Mouse (Mus musculus) ES-CJ7 (cell line): ENCODE data around the gene Ankrd17.

Experiments
- DNase-seq: peaks from one replicate; pipeline ENCODE4 v3.0.0; 2011; ENCODE audit warnings: low read depth, low spot score

Gene Ankrd17

GRCm38 (mm10) chr5:90366121-90367066 is at the start of gene Ankrd17:
Gene Ankrd17 (minus strand): TSS chr5:90366577.
- peak; percentile 90 for DNase-seq

GRCm38 (mm10) chr5:90414925-90415295 is 48.5 kb upstream of the Ankrd17 start:
- DNase-seq, result no peak

- no peak for DNase-seq
Measured at GRCm38 (mm10) chr5:90414142-90414924, 48.0 kb upstream of the Ankrd17 start.

GRCm38 (mm10) chr5:90405210-90405609 is 38.8 kb upstream of the Ankrd17 start:
- DNase-seq, result no peak

GRCm38 (mm10) chr5:90396817-90397216 is 30.4 kb upstream of the Ankrd17 start:
- peak; percentile 26 for DNase-seq

- DNase-seq, result no peak
Measured at GRCm38 (mm10) chr5:90394322-90394721, 27.9 kb upstream of the Ankrd17 start.

DNA sequence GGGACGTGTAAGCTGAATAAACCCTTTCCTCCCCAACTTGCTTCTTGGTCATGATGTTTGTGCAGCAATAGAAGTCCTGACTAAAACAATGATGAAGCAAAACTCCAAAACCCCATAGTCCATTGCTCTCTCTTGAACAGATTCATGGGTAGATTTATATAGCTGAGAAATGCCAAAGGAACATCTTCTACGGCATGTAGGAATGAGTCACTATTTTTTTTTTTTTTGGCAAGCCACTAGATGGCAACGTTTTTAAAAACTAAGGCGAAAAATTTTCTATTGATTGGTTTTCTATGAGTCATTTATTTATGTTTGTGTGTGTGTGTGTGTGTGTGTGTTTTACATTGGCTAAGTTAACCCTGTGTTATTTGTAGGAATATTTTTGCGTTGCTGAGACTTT is 27.4 kb upstream of the Ankrd17 start:
- DNase-seq, result no peak

GRCm38 (mm10) chr5:90383080-90383479 is 16.7 kb upstream of the Ankrd17 start:
- DNase-seq, result peak; percentile 85

DNA sequence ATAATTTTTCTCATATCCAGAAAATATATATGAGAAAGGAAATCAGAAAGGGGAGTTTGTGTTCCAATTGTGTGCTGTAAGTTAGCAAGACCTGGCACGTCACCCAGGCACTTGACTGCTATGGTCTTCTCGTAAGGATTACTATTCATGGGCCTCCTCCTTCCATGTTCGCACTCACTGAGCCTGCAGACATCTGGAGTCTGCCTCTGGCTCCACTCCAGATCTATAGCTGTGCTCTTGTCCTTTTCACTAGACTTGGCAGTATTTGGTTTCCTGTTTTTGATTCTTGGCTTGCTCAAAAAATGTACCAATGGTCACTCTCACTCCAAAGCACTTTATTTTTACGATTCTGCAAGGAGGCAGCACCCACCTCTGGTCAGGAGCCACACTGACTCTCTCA is 15.1 kb upstream of the Ankrd17 start:
- DNase-seq, result no peak

DNA sequence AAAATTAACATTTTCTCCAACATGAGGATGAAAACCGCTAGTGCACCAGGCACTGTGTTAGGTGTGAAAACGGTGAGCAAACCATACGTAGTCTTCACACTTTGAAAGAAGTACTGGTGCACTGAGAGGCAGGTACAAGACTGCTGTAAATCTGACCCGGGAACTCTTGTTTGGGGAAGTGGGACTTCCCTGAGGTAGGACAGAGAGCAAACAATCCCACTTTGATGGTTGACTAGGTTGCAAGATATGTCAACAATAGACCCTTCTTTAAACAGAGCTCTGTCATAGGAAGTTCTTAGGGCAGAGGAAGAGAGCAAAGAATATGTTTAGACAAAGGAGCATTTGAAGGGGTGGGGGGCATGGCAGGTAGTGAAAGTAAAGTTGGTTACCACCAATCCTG is 7.3 kb upstream of the Ankrd17 start:
- no peak for DNase-seq

DNA sequence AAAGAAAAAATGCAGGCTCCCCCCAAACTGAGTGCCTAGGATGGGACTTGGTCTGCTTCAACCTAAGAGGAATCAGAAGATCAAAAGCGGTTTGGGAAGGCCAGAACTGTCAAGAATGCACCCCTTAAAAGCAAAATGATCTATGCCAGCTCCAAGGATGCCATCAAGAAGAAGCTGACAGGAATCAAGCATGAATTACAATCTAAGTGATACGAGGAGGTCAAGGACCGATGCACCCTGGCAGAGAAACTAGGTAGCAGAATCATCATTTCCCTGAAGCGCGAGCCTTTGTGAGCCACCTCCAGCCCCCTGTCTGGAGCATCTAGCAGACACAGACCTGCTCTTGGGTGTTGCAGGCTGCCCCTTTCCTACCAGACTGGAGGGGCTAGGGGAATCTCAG is 4.0 kb upstream of the Ankrd17 start:
- DNase-seq, result no peak

GRCm38 (mm10) chr5:90367067-90367303 is 608 bp upstream of the Ankrd17 start, which contains the start of gene Gm9958:
Gene Gm9958 (plus strand): TSS chr5:90367204.
- peak; percentile 31 for DNase-seq

DNA sequence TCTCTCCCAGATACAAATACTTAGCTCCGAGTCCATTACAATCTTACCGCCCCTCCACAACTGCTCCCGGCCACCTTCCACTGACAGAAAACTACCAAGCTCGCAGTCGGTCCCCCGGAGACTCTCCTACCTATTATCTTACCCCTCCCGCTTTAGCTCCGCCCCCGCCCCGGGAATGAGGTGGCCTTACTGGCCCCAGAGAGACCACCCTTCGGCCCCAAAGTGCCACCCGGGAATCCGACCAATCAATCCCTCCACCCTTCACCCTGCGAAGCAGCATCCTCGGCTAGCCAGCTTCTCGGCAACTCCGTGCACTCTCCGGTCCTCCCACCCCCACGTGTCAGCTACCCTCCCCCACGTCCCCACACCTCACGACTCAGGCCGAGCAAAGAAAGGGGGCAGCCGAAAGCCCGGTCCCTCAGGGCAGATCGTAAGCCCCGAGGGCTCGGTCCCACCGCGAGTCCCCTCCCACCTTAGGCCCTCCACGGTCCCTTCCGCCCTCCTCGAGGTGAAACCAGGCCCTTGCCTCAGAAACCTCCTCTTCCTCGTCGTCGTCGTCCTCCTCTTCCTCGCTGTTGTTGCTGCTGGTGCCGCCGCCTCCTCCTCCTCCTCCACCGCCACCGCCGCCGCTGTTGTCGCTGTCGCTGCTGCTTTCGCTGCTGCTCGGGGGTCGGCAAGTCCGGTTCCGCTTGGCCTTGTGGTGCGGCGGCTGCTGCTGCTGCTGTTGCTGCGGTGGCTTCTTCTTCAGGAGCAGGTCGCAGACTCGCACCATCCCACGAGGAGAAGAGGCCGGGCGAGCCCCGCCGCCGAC is 1.0 kb downstream of the Ankrd17 start:
- DNase-seq, result peak; percentile 60

- peak; percentile 57 for DNase-seq
Measured at GRCm38 (mm10) chr5:90364526-90364925, 1.9 kb downstream of the Ankrd17 start.

GRCm38 (mm10) chr5:90355824-90356223 is 10.6 kb downstream of the Ankrd17 start:
- DNase-seq, result no peak

GRCm38 (mm10) chr5:90353552-90354317 is 12.6 kb downstream of the Ankrd17 start:
- no peak for DNase-seq

DNA sequence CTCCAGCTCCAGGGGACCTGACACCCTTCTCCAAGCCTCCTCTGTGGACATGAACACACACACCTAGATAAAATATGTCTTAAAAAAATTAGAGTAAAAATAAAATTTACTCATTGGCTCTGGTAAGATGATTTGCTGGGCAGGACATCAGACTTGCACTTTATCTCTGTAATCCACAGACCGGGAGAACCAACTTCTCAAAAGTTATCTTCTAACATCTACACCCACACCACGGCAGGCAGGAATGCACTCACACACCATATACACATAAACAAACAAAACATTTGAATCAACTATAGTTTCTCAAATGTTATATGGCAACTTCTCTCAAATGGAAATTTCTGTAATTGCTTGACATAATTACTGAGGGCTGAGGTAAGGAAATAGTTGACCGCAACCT is 19.5 kb downstream of the Ankrd17 start:
- no peak for DNase-seq

DNA sequence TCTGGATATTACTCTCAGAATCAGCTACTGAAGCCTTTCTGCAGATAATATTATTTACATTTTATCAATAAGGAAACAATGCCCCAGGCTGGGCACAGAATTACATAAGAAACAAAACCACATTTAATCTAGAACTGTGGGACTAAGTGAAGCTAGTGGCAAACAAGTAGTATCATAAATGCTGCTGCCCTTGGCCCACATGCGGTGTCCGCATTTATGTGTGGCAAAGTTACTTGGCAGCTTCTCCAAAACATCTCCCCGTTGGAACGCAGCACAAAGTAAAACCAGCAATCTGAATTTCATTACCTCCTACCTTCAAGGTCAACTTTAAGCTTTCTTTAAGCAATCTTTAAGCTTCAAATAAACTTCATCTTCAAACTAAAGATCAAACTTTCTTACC is 25.5 kb downstream of the Ankrd17 start:
- DNase-seq, result no peak

DNA sequence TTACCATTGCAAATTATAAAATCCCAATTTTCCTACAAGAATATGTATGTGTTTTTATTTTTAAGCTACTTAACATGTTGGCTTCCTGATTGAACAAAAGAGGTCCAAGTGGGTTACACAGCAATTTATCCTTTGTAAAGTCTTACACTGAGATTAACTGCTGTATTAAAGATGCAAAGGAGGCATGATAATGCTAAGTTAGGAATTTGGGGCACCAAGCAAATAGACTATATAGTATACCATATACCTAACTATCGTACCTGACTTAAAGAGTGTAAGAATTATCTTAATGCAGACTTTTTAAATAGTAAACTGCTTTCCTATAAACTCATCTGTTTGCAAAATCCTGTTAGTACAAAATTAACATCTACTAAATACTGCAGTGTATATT is 26.4 kb downstream of the Ankrd17 start:
- no peak for DNase-seq

GRCm38 (mm10) chr5:90339129-90339952 is 27.0 kb downstream of the Ankrd17 start:
- DNase-seq, result peak; percentile 31
